Mouse (Mus musculus) left cerebral cortex, postnatal 14 days (tissue): ENCODE measurements around the gene Rsl24d1. TPM values are rescaled to one million over a fixed set of nuclear protein-coding genes. Genes with fewer than 3 reads are reported as not detected.
"Not testable (repeated sequence)": the region's sequence is repeated elsewhere in the genome, so short reads cannot be mapped to it uniquely, and the experiment has no call there.

Experiments
- DNase-seq, 2 experiments: peaks; one replicate each; pipeline ENCODE4 v3.0.0; 2021 to 2022; ENCODE audit warnings: low spot score in 2 of 2, mixed read lengths in 1 of 2
- intact Hi-C: fragments of 180-260 bp; cut with DNase I; formaldehyde crosslinking; loops from one replicate; pipeline ENCODE4 v1.15.1; 2025
- total RNA-seq, 2 experiments: library from RNA; stranded (reverse); gene quantifications; 2 replicates each; pipeline ENCODE4 v1.2.3; 2021

Rsl24d1 gene
- total RNA-seq, 2 experiments from 2014 or later = 51.8 to 56.9 TPM

DNA sequence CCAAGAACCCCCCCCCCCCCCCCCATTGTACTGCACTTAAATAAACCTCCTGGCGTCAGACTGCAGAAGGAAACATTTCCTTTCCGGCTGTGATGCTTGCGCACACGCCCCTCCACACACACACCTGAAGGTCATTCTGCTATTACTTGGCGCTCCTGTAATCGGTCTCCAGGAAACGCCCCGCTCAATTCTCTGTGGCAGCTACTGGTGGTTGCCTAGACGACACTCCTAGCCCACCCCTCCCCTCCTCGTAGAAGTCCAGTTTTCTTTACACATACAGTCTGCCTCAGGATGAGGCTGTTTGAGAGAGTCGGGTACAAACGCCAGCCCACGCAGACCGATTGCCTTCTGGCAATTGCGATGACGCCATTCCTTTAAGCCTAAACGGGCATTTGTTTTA, 18.6 kb upstream of the Rsl24d1 start:
- intact Hi-C loops = loop anchor here (5.0 to 10.0 kb wide), 2 partner anchors 127 to 330 kb away; no protein-coding TSS in a partner anchor
- peak; percentile 33 to 55 for DNase-seq

DNA sequence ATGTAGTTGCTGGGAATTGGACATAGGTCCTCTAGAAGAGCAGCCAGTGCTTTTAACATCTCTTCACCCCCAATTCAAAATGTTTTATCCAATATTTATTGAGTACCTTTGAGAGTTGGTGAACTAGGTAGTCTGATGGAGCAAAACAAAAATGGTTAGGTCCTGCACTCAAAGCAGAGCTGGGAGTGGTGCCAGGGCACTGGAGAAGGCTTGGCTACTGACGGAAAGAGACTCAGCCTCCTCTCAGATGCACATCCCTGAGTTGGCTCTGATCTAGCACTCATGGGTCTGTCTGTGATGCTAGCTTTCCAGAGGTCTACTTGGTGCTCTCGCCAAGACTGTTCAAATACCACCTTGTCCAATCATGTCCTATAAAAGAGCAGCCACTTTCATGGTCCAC, 15.3 kb upstream of the Rsl24d1 start:
- intact Hi-C loops = loop anchor here (10.0 kb wide), 1 partner anchor 333 kb away; no protein-coding TSS in a partner anchor
- DNase-seq = no peak

DNA sequence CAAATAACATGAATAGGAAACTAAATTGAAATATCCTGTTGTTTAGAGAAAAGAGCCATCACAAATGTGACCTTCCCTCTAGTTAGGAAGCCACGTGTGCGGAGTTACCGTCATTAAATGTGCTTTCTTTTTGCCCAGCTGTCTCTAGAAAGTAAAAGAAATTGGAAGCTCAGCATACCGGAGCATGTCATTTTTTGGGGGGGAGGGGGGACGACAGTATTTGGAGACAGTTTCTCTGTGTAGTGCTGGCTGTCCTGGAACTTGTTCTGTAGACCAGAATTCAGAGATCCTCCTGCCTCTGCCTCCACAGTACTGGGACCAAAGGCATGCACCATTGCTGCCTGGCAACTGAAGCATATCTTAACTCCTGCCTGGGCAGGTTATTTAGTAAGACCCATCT, 11.7 kb upstream of the Rsl24d1 start, which contains the start of gene Khdc3:
Gene Khdc3 (plus strand): TSS at position 301 of the 400 bp plus-strand sequence.
- no peak for DNase-seq
- intact Hi-C loops = no loop called here

DNA sequence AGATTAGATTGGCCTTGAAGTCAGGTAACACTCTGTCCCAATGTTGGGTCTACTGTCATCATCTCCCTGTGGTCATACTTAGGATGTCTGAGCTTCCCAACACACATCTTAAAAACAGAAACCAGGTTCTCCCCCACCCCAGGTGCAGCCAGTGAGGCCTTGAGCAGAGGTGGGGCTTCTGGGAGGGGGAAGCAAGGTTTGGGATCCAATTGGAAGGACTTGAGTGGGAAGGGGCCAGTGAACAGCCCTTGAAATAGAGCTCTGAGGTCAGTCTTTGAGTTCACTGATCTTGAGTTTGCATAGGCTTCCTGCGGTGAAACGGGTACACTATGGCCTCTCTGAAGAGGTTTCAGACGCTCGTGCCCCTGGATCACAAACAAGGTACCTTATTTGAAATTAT, 11.0 kb upstream of the Rsl24d1 start, which contains the start of gene Gm20509:
Gene Gm20509 (plus strand): TSS at position 290 of the 400 bp plus-strand sequence.
- DNase-seq = no peak

DNA sequence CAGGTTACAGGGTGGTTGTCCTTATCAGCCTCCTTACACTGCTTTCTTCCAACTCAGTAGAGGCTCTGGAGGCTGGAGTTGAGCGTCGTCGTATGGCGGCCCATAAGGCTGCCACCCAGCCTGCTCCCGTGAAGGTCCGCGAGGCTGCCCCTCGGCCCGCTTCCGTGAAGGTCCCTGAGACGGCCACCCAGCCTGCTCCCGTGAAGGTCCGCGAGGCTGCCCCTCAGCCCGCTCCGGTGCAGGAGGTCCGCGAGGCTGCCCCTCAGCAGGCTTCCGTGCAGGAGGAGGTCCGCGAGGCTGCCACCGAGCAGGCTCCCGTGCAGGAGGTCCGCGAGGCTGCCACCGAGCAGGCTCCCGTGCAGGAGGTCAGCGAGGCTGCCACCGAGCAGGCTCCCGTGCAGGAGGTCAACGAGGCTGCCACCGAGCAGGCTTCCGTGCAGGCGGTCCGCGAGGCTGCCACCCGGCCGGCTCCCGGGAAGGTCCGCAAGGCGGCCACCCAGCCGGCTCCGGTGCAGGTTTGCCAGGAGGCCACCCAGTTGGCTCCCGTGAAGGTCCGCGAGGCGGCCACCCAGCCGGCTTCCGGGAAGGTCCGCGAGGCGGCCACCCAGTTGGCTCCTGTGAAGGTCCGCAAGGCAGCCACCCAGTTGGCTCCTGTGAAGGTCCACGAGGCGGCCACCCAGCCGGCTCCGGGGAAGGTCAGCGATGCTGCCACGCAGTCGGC, 9.9 kb upstream of the Rsl24d1 start:
- intact Hi-C loops = no loop called here
- no peak for DNase-seq

More for the DNA sequence above, 11.0 kb upstream of the Rsl24d1 start, which contains the start of gene Gm20509:
- intact Hi-C loops = no loop called here

DNA sequence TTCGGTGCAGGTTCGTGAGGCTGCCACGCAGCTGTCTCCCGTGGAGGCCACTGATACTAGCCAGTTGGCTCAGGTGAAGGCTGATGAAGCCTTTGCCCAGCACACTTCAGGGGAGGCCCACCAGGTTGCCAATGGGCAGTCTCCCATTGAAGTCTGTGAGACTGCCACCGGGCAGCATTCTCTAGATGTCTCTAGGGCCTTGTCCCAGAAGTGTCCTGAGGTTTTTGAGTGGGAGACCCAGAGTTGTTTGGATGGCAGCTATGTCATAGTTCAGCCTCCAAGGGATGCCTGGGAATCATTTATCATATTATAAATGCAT, 9.4 kb upstream of the Rsl24d1 start:
- DNase-seq = no peak
- intact Hi-C loops = no loop called here

DNA sequence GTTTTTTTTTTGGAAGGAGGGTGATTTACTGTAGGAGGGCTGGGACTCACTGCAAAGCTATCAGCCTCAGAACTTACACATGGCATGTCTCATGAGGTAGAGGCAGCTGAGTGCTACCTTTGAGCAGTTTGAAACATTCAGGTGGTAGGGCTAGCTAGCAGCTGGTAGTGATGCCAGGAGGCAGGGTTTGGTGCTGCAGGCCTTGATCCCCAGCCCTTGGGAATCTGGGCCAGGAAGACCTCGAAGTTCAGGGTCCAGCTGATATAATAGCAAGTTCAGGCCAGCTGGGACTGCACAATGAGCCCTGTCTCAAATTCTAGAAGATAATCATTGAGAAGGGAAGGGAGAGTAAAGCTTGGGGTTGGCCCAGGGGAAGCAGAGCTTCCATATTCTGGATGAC, 8.1 kb upstream of the Rsl24d1 start:
- no peak for DNase-seq
- intact Hi-C loops = no loop called here

DNA sequence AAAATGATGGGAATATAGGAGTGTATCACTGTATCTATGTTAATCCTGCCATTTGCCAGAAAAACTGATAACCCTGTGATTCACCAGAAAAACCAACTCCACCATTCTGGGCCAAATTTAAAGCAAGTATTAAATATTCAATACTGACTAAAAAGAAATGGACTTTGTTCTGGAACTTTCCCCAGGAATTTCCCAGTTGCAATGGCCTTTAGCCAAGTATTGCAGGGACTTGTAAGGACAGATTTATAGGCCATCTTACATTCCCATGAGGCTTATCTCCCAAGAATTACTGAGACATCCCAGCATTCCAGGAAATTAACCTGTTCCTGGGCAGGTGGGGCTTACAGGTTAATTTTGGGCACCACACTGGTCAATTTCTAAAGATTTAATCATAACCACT, 7.5 kb upstream of the Rsl24d1 start:
- DNase-seq = no peak
- intact Hi-C loops = no loop called here

DNA sequence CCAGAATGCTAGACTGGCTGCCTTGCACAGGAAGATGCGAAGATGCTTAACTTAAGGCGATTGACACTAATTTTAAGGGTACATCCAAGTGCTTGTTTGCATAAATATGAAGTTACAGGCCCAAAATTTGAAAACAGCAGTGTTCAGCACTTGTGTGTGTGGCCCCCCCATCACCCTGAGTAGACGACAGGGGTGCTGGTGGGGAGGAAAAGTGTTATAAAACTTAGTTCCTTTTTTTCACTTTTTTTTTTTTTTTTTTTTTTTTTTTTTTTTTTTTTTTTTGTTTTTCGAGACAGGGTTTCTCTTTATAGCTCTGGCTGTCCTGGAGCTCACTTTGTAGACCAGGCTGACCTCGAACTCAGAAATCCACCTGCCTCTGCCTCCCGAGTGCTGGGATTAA, 3.5 kb downstream of the Rsl24d1 start:
- DNase-seq, intact Hi-C loops: not testable (repeated sequence)

DNA sequence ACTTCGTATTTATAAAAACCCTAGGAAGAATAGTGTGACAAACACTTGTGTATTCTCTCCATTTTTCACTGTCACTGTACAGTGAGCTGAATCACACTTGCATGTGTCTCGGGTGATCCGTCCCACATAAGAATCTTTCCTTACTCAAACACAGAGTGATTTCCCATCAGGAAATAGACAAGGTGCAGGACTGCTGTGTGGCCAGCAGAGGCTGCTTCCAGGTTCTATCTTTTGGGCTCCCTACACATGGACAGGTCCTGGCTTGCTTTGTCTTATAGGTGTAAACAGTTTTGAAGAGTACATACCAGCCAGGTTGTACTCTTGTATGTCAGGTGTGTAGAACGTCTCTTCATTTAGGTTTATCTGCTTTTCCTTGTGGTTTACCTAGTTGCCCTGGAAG, 4.8 kb downstream of the Rsl24d1 start:
- intact Hi-C loops = no loop called here

DNA sequence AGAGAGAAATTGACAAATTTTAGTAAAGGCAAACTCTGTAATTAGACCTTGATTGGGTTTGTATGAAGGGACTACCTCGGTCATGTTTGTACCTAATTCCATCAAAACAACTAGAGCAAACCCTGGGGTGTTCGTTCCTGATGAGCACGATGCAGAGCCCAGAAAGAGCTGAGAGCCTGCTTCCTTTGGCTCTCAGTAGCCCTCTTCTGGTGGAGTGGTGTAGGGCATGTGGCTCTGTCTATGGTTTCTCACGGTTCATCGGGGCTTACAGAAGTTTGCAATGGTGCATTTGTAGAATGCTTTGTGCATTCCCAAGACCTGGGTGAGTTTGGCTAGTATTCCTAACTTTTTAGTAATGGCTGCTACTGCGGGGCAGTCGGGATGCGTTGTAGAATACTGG, 8.5 kb downstream of the Rsl24d1 start:
- peak; percentile 40 to 47 for DNase-seq

More for the DNA sequence above, 4.8 kb downstream of the Rsl24d1 start:
- DNase-seq = no peak

DNA sequence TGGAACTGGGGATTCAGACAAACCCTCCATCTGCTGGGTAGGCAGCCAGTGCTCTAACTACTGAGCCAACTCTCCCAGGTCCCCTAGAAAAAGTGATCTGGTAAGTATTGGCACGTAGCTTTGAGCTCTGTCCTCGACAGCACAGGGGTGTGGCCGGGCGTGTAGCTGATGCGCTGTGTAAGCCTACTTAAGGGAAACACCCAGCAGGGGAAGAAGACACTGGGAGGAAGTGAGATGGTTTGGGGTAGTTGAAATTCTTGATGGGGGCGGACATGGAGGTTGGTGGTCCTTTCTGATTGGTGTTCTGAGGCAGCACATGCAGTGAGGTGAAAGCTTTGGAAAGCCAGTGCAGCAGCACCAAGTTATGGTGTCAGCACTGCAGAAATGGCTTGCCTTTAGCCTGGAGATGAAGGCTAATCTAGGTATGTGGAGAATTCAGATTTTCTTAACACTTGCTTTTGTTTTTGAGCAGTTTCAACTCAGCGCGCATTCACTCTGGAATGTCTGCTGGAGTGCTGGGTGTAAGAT, 11.9 kb downstream of the Rsl24d1 start:
- intact Hi-C loops = no loop called here
- no peak for DNase-seq

More for the DNA sequence above, 8.5 kb downstream of the Rsl24d1 start:
- intact Hi-C loops = no loop called here

DNA sequence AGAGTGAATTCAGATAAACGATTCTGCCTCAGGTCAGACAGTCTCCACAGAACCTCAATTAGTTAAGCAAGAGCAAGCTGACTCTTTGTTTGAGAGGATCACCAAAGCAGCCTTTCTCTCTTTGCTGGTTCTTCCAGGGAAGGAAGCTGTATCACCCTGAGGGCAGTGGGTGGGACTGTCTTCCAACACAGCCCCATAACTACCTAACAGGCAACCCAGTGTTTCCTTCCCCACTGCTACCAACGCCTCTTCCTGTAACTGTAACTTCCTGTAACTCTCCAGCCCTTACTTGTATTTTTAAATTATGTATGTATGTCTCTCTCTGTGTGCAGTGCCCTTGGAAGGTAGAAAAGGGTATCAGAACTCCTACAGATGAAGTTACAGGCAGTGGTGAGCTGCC, 14.2 kb downstream of the Rsl24d1 start:
- intact Hi-C loops = no loop called here

DNA sequence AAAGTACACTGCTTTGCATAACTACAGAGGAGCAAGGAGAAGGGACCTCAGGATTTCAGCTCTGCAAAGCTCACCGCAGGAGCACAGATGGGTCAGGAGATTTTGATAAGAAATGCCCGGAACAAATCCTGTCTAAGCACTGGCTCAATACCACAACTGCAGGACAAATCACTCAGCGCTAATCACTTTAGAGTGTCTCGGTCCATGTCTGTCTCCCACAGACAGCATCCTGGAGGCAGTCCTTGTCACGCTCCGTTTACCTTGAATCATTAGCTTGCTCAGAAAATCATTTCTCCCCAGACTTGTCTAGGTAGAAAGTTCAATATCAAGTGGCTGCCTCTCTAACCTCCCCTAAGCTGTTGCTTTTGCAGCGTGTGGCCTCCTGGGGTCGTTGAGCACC, 16.6 kb downstream of the Rsl24d1 start:
- no peak for DNase-seq
- intact Hi-C loops = no loop called here

More for the DNA sequence above, 14.2 kb downstream of the Rsl24d1 start:
- no peak for DNase-seq

DNA sequence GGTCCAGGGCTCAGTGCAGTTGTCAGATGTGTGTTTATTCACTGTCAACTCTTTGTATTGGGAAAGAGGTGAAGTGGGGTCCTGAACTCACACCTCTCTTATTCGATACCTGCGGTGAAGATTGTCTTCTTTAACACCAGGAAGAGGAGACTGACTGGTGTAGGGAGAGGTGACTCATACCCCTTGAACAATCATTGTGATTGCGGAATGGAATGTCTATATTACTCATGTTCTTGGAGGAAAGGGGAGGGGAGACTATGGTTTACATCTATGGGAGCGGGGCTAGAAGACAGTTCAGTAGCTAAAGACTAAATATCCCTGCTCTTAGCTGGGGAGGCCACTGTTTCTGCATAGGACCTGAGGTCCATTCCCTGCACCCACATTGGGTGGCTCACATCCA, 17.3 kb downstream of the Rsl24d1 start:
- no peak for DNase-seq
- intact Hi-C loops = no loop called here

DNA sequence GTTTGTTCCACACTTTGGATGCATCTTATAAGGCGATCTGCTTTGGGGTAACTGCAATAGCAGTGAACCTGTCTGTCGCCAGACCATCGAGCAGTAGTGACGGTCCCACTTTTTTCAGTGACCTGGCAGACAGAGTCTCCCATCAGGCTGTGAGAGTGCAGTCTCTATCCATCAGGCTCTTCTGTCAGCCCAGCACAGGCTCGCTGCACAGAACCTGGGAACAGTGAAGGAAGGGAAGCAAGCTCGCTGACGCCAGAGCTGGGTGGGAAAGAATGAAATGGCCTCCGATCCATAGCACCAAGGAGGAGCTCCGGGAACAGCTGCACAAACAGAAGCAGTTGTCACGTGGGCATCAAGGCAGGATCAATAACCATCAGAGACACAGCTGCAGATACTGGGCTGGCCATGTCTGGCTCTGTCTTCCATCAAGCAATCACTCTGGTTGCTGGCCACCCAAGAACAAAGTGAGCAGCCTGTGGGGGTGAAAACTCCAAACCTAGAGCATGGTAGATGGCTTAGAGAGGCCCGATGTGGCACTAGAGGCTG, 24.2 kb downstream of the Rsl24d1 start:
- no peak for DNase-seq
- intact Hi-C loops = no loop called here

DNA sequence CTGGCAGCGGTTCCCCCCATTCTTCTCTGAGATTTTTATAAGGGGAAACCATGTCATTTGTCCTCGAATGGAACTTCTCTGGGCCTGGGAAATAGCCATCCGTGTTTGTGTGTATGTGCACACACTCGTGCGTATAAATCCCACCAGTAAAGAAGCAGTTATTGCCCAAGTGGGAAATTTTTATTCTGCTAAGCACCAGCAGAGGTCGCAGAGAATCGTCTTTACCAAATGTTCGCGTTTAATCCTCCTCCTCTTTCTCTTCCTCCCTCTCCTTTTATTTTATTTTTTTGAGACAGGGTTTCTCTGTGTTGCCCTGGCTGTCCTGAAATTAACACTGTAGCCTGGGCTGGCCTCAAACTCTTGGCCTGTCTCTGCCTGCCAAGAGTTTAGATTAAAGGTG, 41.1 kb downstream of the Rsl24d1 start:
- peak in 1 of 2 experiments; percentile 35 for DNase-seq
- intact Hi-C loops = loop anchor here (10.0 kb wide), 1 partner anchor 920 kb away; no protein-coding TSS in a partner anchor

DNA sequence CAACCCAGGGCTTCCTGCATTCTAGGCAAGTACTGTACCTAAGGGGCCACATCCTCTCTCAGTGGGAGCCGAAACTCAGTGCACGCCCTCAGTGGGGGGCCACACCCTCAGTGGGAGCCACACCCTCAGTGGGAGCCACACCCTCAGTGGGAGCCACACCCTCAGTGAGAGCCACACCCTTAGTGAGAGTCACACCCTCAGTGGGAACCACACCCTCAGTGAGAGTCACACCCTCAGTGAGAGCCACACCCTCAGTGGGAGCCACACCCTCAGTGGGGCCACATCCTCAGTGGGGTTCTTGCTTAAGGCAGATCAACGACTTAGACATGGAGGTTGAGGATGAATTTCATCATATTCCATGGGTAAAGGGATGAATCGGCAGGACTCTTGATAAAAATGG, 44.7 kb downstream of the Rsl24d1 start:
- intact Hi-C loops = loop anchor here (10.0 kb wide), 1 partner anchor 917 kb away; no protein-coding TSS in a partner anchor
- DNase-seq = no peak

DNA sequence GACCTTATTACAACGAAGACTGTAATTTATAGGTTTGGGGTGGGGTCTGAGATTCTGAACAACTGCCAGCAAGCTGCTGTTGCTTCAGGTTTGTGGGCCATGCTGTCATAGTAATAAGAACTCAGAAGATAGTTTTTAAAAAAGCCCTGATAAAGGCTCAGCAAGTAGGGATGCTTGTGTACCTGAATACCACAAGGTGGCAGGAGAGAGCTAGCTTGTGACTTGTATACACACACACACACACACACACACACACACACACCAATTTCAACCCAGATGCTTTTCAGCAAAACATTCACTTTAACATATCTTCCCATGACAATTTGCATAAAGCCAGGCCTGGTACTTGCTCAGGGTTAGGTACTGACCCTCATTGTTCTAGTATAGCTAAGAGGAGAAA, 46.0 kb downstream of the Rsl24d1 start:
- DNase-seq = peak; percentile 45 to 62
- intact Hi-C loops = loop anchor here (10.0 kb wide), 1 partner anchor 916 kb away; no protein-coding TSS in a partner anchor

DNA sequence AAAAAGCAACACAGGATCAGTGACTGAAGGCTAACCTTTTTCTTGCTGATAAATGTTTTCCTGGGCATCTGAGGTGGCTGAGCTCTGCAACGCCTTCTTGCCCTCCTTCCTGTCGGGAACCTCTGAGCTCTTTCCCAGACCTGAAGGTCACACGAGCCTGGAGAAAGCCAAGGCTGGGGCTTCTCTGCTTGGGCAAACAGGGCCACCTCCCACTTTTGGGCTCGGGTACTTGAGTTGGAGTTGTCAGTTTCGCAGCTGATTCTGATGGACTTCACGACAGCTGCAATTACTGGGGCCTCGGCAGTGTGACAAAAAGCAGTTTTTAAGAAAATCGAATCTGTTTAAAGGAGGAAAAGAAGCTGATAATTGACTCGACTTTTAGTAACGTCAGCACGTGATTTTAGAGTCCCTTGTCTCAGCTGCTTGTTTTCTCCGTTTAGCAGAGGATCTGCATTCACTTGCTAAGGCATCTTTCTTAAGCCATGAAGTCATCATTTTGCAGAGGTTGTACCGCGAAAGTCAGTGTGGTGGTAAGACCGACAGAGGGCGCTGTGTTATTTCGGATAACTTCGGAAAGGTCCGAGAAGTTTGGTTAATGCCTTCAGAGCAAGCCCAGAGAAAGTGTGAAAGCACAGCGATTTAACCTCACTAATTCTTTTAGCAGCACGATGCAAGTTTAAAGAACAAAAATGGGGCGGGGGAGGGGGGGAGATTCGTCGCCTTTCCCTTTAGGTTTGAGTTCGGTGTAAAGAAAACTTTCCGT, 49.5 kb downstream of the Rsl24d1 start:
- peak; percentile 86 to 90 for DNase-seq
- intact Hi-C loops = loop anchor here (2.0 to 10.0 kb wide), 2 partner anchors 372 to 820 kb away; no protein-coding TSS in a partner anchor
